Mouse (Mus musculus) midbrain, embryonic 14.5 days (tissue): ENCODE data around the gene Wfdc1. TPM values are rescaled to one million over a fixed set of nuclear protein-coding genes. Genes with fewer than 3 reads are reported as not detected.

Source experiments
- ATAC-seq: fragments of 200-750 bp; cut with Nextera tagmentation; 2 replicates; pipeline ENCODE4 v1.8.0; 2017; ENCODE audit warnings: moderate number of reproducible peaks, moderate library complexity; ENCODE audit not compliant: low FRiP score, low TSS enrichment
- DNase-seq: peaks from one replicate; pipeline ENCODE4 v3.0.0-alpha.2; 2015
- H3K27ac ChIP-seq: fragments of 300-500 bp; sonication (generic); replicated peaks from 2 replicates; pipeline ENCODE4 v1.5.1; 2014; ENCODE audit warnings: mild to moderate bottlenecking, low read depth, low read length, moderate library complexity
- H3K27me3 ChIP-seq: fragments of 300-500 bp; sonication (generic); 2 replicates; pipeline ENCODE4 v1.6.1; 2014; ENCODE audit warnings: low read length, control low read depth, mixed read lengths; ENCODE audit not compliant: control insufficient read depth, insufficient read depth
- H3K36me3 ChIP-seq: fragments of 300-500 bp; sonication (generic); 2 replicates; pipeline ENCODE4 v1.6.1; 2014; ENCODE audit warnings: low read length, control low read depth; ENCODE audit not compliant: control insufficient read depth, insufficient read depth
- H3K4me1 ChIP-seq: fragments of 300-500 bp; sonication (generic); 2 replicates; pipeline ENCODE4 v1.6.1; 2014; ENCODE audit warnings: mild to moderate bottlenecking, antibody characterized with exemption, low read length, control low read depth; ENCODE audit not compliant: control insufficient read depth, insufficient read depth
- H3K4me2 ChIP-seq: fragments of 300-500 bp; sonication (generic); 2 replicates; pipeline ENCODE4 v1.6.1; 2014; ENCODE audit warnings: mild to moderate bottlenecking, low read length, moderate library complexity
- H3K4me3 ChIP-seq: fragments of 300-500 bp; sonication (generic); replicated peaks from 2 replicates; pipeline ENCODE4 v1.5.1; 2014; ENCODE audit warnings: low read depth, low read length
- H3K9ac ChIP-seq: fragments of 300-500 bp; sonication (generic); replicated peaks from 2 replicates; pipeline ENCODE4 v1.6.1; 2014; ENCODE audit warnings: mild to moderate bottlenecking, low read length, moderate library complexity
- H3K9me3 ChIP-seq: fragments of 300-500 bp; sonication (generic); 2 replicates; pipeline ENCODE4 v1.6.1; 2016; ENCODE audit warnings: low read length, control low read depth, mixed read lengths; ENCODE audit not compliant: control insufficient read depth
- WGBS: fragments of 180-500 bp; shearing (Covaris S2); extraction: QIAGEN DNeasy Blood & Tissue Kit; methylation state at CpG from one replicate; pipeline ENCODE4 v1.1.7; 2014; 5-methylcytosine and 5-hydroxymethylcytosine counted together
- polyA plus RNA-seq: library from polyadenylated mRNA; unstranded; fragments of >200 nt; fragmentation: Nextera tagmentation; extraction: Ambion mirVana; gene quantifications from 2 replicates; pipeline ENCODE4 v1.2.1, GENCODE M21; 2014

Gene Wfdc1
- polyA plus RNA-seq, 1 experiment from 2014 or later = 3.4 TPM

DNA sequence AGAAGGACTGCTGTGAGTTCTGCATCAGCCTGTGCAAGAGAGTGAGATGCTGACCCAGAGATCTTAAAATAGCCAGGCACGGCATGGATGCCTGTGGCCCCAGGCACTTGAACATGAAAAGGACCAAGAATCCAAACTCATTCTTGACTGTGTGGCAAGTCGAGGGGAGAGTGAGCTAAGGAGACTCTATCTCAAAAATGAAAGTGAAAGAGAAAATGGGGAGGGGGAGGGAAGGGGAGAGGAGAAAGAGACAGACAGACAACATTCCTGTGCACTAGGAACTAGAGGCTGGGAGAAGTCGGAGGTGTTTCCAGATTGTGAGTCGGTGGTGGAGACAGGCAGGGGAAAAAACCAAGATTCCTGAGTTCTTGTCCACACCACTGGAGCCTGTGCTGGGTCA, 57.5 kb downstream of the Wfdc1 start:
- no peaks in the 10 kb centered on the region for H3K9me3 ChIP-seq
- no peaks in the 10 kb centered on the region for H3K4me1 ChIP-seq
- H3K36me3 ChIP-seq = no peaks in the 10 kb centered on the region
- ATAC-seq (no peak), DNase-seq (no peak)
- no peaks in the 10 kb centered on the region for H3K27me3 ChIP-seq
- no peak overlapping the region for H3K4me3 ChIP-seq
- 68% methylated on average over 4 of the region's 4 CpGs for WGBS
- no peak overlapping the region for H3K4me2 ChIP-seq
- no peak overlapping the region for H3K27ac ChIP-seq
- H3K9ac ChIP-seq = no peak overlapping the region

DNA sequence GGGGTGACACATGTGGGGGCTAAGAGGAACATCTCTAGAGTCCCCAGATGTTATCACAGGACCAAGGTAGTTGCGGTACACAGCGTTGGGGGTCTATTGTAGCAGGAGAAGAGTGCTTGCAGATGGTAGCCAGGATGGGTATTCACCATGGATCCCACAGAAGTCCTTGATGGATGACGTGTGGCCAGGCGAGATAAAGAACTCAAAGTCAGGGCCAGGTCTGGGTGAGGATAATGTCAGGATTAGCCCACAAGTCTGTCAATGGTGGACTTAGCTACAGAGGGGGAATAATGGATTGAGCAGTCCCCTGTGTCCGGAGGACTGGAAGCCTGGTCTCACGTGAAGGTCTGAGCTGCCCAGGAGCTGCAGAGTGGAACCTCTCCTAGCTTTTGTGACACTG, 58.4 kb downstream of the Wfdc1 start:
- Histone ChIP-seq H3K4me3 (no peak overlapping the region), H3K4me1 (no peaks in the 10 kb centered on the region), H3K9ac (no peak overlapping the region), H3K36me3 (no peaks in the 10 kb centered on the region), H3K9me3 (no peaks in the 10 kb centered on the region), H3K27ac (no peak overlapping the region), H3K27me3 (no peaks in the 10 kb centered on the region), H3K4me2 (no peak overlapping the region)
- no peak for ATAC-seq
- 75% methylated on average over 6 of the region's 6 CpGs for WGBS
- no peak for DNase-seq

DNA sequence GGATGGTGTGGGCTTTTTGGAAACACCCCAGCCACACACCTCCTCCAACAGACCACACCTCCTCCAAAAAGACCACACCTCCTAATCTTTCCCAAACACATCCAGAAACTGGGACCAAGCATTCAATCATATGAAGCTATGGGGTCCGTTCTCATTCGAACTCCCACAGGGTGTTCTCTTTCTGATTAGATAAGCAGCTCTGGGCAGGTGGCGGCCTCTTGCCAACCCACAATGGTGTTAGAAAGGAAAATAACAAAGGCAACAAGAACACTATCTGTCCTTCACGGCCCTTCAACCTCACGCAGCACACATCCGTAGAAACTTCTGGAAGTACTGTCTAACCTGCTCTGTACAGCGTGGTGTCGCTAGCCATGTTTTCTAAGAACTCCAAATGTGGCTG, 60.9 kb downstream of the Wfdc1 start:
- 92% methylated on average over 8 of the region's 8 CpGs for WGBS
- no peak for ATAC-seq
- H3K36me3 ChIP-seq = no peaks in the 10 kb centered on the region

DNA sequence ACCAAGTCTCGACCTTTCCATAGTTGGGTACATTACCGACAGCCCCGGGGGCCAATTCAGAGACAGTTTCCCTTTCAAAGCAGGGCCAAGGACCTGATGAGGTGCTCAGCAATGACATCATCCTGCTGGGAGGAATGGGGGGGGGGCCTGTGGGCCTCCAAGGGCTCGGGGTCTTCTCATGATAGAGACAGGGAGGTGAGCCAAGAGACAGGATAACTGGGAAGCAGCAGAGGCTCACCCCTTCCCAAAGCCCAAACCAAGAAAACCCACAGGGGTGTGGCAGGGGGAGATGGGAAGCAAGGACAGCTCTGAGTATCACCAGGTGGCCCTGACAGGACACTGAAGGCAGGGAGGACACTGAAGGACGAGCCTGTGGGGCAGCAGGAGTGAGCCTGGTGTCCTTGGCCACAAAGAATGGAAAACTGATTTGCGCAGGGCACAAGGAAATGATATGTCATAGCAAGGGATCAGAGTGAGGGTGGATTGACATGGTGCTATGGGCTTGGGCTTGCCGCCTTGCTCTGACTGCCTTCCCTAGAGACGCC, 62.3 kb downstream of the Wfdc1 start:
- ATAC-seq (no peak), DNase-seq (no peak)
- Histone ChIP-seq H3K27me3 (no peaks in the 10 kb centered on the region), H3K27ac (no peak overlapping the region), H3K36me3 (no peaks in the 10 kb centered on the region), H3K4me1 (no peaks in the 10 kb centered on the region), H3K4me2 (no peak overlapping the region), H3K9me3 (no peaks in the 10 kb centered on the region), H3K9ac (no peak overlapping the region), H3K4me3 (no peak overlapping the region)
- WGBS = 89% methylated on average over 8 of the region's 8 CpGs

More for the DNA sequence above, 60.9 kb downstream of the Wfdc1 start:
- Histone ChIP-seq H3K4me3 (no peak overlapping the region), H3K27ac (no peak overlapping the region), H3K9me3 (no peaks in the 10 kb centered on the region), H3K4me2 (no peak overlapping the region), H3K9ac (no peak overlapping the region), H3K27me3 (no peaks in the 10 kb centered on the region), H3K4me1 (no peaks in the 10 kb centered on the region)
- no peak for DNase-seq

DNA sequence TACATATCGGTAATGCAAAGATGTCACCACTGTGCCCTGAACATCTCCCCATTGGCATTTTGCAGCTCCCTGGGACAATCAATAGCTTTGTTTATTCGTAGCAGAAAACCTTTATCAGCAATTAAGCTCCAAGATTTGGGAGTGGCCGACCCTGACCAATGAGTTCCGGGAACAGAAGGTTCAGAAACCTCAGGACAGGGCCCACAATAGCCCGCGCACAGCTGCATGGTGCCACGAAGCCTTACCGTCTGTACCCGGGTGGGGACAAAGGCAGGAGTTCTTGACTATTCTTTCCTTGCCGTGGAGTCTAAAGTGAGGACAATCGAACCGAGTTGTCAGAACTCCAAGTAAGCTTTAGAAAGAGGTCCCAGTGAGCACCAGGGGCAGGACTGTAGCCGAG, 65.9 kb downstream of the Wfdc1 start:
- no peaks in the 10 kb centered on the region for H3K9me3 ChIP-seq
- H3K27ac ChIP-seq = no peak overlapping the region
- H3K9ac ChIP-seq = no peak overlapping the region
- 72% methylated on average over 13 of the region's 13 CpGs for WGBS
- H3K4me1 ChIP-seq = no peaks in the 10 kb centered on the region
- DNase-seq = no peak
- H3K4me2 ChIP-seq = no peak overlapping the region
- H3K36me3 ChIP-seq = no peaks in the 10 kb centered on the region
- no peak for ATAC-seq
- H3K27me3 ChIP-seq = no peaks in the 10 kb centered on the region
- no peak overlapping the region for H3K4me3 ChIP-seq

DNA sequence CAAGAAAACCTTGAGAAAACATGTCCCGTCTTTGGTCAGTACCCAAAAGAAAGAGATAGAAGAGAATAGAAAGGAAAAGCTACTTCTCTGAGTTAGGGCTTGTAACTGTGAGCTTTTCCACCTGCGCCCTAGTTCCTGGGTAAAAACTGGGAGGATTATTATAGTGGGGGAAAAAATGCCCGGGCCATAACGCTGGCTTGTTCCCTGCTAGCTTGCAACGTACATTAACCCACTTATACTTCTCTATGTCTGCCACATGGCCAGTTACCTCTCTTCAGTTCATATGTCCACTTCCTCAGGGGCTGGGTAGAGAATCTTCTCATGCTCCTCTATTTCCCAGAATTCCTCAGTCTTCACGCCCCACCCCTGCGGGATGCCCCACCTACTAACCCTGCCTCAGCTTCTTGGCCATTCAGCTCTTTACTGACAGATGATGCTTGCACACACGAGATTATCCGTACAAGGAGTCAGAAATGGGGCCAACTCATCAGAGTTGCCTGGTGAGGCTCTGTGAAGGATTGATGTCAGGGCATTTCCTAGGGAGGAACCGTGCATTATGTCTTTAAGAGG, 70.3 kb downstream of the Wfdc1 start:
- WGBS = 90% methylated on average over 10 of the region's 10 CpGs
- no peak for DNase-seq

DNA sequence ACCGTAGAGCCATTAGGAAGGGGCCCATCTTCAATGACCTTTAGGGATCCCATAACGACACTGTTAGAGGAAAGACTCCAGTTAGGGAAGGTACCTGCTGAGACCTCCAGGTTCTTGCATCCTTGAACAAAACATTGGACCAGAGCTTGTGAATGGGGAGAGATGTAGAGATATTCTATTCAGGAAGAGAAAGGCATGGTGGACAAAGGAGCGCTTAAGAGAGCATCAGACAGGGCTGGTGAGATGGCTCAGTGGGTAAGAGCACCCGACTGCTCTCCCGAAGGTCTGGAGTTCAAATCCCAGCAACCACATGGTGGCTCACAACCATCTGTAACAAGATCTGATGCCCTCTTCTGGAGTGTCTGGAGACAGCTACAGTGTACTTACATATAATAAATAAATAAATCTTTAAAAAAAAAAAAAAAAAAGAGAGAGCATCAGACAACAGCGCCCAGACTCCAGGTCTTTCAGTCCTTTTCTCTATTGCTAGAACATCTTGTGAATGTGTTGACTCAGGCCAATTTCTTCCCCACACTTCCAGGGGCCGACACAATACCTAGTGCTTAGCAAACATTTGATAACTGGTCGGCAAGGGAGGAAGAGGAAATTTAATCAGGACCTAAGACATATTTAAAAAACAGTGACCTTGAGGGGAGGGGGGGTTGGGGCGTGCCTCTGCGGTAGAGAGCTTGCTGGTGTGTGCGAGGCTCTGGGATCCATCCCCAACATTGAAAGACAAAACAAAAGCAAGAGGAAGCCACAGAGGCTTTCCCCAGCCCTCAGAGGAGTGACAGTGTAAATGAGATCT, 71.1 kb downstream of the Wfdc1 start:
- Histone ChIP-seq H3K4me3 (no peak overlapping the region), H3K27ac (no peak overlapping the region), H3K4me1 (no peaks in the 10 kb centered on the region), H3K9ac (no peak overlapping the region), H3K4me2 (no peak overlapping the region), H3K9me3 (no peaks in the 10 kb centered on the region), H3K36me3 (no peaks in the 10 kb centered on the region), H3K27me3 (no peaks in the 10 kb centered on the region)
- DNase-seq (no peak), ATAC-seq (no peak)
- WGBS = 80% methylated on average over 11 of the region's 11 CpGs

More for the DNA sequence above, 70.3 kb downstream of the Wfdc1 start:
- no peaks in the 10 kb centered on the region for H3K36me3 ChIP-seq
- no peak overlapping the region for H3K4me3 ChIP-seq
- H3K9me3 ChIP-seq = no peaks in the 10 kb centered on the region
- ATAC-seq = no peak
- no peak overlapping the region for H3K9ac ChIP-seq
- no peak overlapping the region for H3K27ac ChIP-seq
- H3K4me1 ChIP-seq = no peaks in the 10 kb centered on the region
- H3K27me3 ChIP-seq = no peaks in the 10 kb centered on the region
- H3K4me2 ChIP-seq = no peak overlapping the region
